Mouse (Mus musculus) neural tube, embryonic 13.5 days (tissue): Measurements from ENCODE around the gene Gbf1. TPM values are rescaled to one million over a fixed set of nuclear protein-coding genes. Genes with fewer than 3 reads are reported as not detected.
A peak's percentile ranks its signal among the peaks of the same experiment; 100 is the strongest.

Source experiments
- ATAC-seq: fragments of 200-750 bp; cut with Nextera tagmentation; 2 replicates; pipeline ENCODE4 v1.8.0; 2017; ENCODE audit warnings: low read depth, mild to moderate bottlenecking, moderate TSS enrichment, moderate library complexity
- H3K27ac ChIP-seq: fragments of 300-500 bp; sonication (generic); replicated peaks from 2 replicates; pipeline ENCODE4 v1.5.1; 2015; ENCODE audit warnings: moderate library complexity, mild to moderate bottlenecking, inconsistent platforms
- H3K27me3 ChIP-seq: fragments of 300-500 bp; sonication (generic); 2 replicates; pipeline ENCODE4 v1.6.1; 2015; ENCODE audit warnings: mild to moderate bottlenecking, inconsistent platforms
- H3K36me3 ChIP-seq: fragments of 300-500 bp; sonication (generic); 2 replicates; pipeline ENCODE4 v1.6.1; 2015; ENCODE audit warnings: mild to moderate bottlenecking, inconsistent platforms
- H3K4me1 ChIP-seq: fragments of 300-500 bp; sonication (generic); replicated peaks from 2 replicates; pipeline ENCODE4 v1.6.1; 2015; ENCODE audit warnings: inconsistent platforms
- H3K4me2 ChIP-seq: fragments of 300-500 bp; sonication (generic); 2 replicates; pipeline ENCODE4 v1.6.1; 2015; ENCODE audit warnings: inconsistent platforms, mild to moderate bottlenecking, moderate library complexity
- H3K4me3 ChIP-seq: fragments of 300-500 bp; sonication (generic); 2 replicates; pipeline ENCODE4 v1.5.1; 2015; ENCODE audit warnings: mild to moderate bottlenecking, inconsistent platforms
- H3K9ac ChIP-seq: fragments of 300-500 bp; sonication (generic); 2 replicates; pipeline ENCODE4 v1.6.1; 2015; ENCODE audit warnings: moderate library complexity, mild to moderate bottlenecking, inconsistent platforms
- H3K9me3 ChIP-seq: fragments of 300-500 bp; sonication (generic); 2 replicates; pipeline ENCODE4 v1.6.1; 2016; ENCODE audit warnings: inconsistent platforms
- WGBS: fragments of 180-500 bp; shearing (Covaris S2); methylation state at CpG from one replicate; pipeline ENCODE4 v1.1.7; 2015; 5-methylcytosine and 5-hydroxymethylcytosine counted together
- polyA plus RNA-seq: library from polyadenylated mRNA; unstranded; fragments of >200 nt; fragmentation: Nextera tagmentation; extraction: Ambion mirVana; gene quantifications from 2 replicates; pipeline ENCODE4 v1.2.1, GENCODE M21; 2015

Gbf1 gene
- polyA plus RNA-seq, 1 experiment from 2014 or later: 65.2 TPM

- Histone ChIP-seq H3K4me1 (peaks cover 16% of the 10 kb centered on the region), H3K36me3 (no peaks in the 10 kb centered on the region), H3K27me3 (peaks cover 75% of the 10 kb centered on the region), H3K9ac (no peak overlapping the region), H3K27ac (no peak overlapping the region), H3K4me3 (0 out of 2 replicates have a peak overlapping the region, but pooled peaks have one; percentile 10), H3K9me3 (no peaks in the 10 kb centered on the region), H3K4me2 (peak overlapping the region; percentile 40; the same call in 1 of the 2 replicates)
- ATAC-seq: no peak
- 10% methylated on average over 6 of the region's 8 CpGs for WGBS
Observed at GRCm38 (mm10) chr19:46131283-46131682, 21.0 kb upstream of the Gbf1 start.

- ATAC-seq: no peak
- Histone ChIP-seq H3K9me3 (no peaks in the 10 kb centered on the region), H3K27ac (no peak within 1 kb of the TSS), H3K4me2 (peak within 1 kb of the TSS; percentile 40), H3K36me3 (no peaks in the 10 kb centered on the region), H3K9ac (no peak within 1 kb of the TSS), H3K4me3 (peak within 1 kb of the TSS; percentile 10), H3K27me3 (peaks cover 82% of the 10 kb centered on the region), H3K4me1 (peaks cover 23% of the 10 kb centered on the region)
- 3% methylated on average over 31 of the region's 31 CpGs for WGBS
Observed at GRCm38 (mm10) chr19:46131694-46132525, 20.4 kb upstream of the Gbf1 start, which contains the start of gene Elovl3. Gene Elovl3 (plus strand): TSS chr19:46131897.

GRCm38 (mm10) chr19:46132577-46132976 lies 19.7 kb upstream of the Gbf1 start:
- Histone ChIP-seq H3K36me3 (no peaks in the 10 kb centered on the region), H3K27ac (no peak overlapping the region), H3K4me1 (peaks cover 27% of the 10 kb centered on the region), H3K4me3 (no peak overlapping the region), H3K27me3 (peaks cover 85% of the 10 kb centered on the region), H3K9ac (no peak overlapping the region), H3K9me3 (no peaks in the 10 kb centered on the region), H3K4me2 (no peak overlapping the region)
- 53% methylated on average over 6 of the region's 6 CpGs for WGBS
- ATAC-seq: no peak

DNA sequence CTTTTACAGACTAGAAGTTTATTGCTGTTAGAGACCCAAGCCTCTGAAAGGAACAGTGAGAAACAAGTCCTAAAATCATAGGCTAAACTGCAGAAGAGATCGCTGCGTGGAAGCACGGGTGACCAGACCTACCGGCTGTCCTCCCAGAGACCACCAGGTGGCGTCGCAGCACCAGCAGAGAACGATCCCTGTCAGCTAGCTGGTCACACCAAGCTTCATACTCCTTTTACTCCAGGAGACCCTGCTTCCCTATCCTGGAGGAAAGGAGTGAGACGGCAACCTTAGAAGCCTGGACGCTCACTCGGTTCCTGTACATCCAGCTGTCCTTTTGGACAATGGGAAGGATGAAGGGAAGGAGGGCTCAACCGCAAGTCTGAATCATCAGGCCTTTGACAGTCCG lies 17.0 kb upstream of the Gbf1 start:
- Histone ChIP-seq H3K4me3 (peak overlapping the region; percentile 59), H3K9ac (peak overlapping the region; percentile 75), H3K27me3 (peaks cover 96% of the 10 kb centered on the region), H3K9me3 (no peaks in the 10 kb centered on the region), H3K4me2 (peak overlapping the region; percentile 100), H3K36me3 (no peaks in the 10 kb centered on the region), H3K27ac (no peak overlapping the region), H3K4me1 (peaks cover 27% of the 10 kb centered on the region)
- WGBS: 1% methylated on average over 12 of the region's 12 CpGs
- ATAC-seq: peak; percentile 73

- H3K27me3 ChIP-seq: peaks cover 94% of the 10 kb centered on the region
- H3K36me3 ChIP-seq: no peaks in the 10 kb centered on the region
- H3K9ac ChIP-seq: peak overlapping the region; percentile 75
- no peak overlapping the region for H3K27ac ChIP-seq
- ATAC-seq: peak; percentile 72
- H3K4me2 ChIP-seq: peak overlapping the region; percentile 100
- WGBS: under 1% methylated on average over 79 of the region's 79 CpGs
- peak overlapping the region; percentile 59 for H3K4me3 ChIP-seq
- H3K9me3 ChIP-seq: no peaks in the 10 kb centered on the region
- H3K4me1 ChIP-seq: peaks cover 33% of the 10 kb centered on the region
Observed at GRCm38 (mm10) chr19:46135789-46136638, 16.3 kb upstream of the Gbf1 start.

- Histone ChIP-seq H3K36me3 (no peaks in the 10 kb centered on the region), H3K4me2 (peak overlapping the region; percentile 100), H3K4me3 (peak overlapping the region; percentile 59), H3K9ac (peak overlapping the region; percentile 75), H3K27ac (no peak overlapping the region), H3K4me1 (peaks cover 34% of the 10 kb centered on the region), H3K9me3 (no peaks in the 10 kb centered on the region), H3K27me3 (peaks cover 94% of the 10 kb centered on the region)
- WGBS: 3% methylated on average over 48 of the region's 49 CpGs
- ATAC-seq: no peak; the same call in 1 of the 2 replicates
Observed at GRCm38 (mm10) chr19:46136639-46137580, 15.4 kb upstream of the Gbf1 start.

DNA sequence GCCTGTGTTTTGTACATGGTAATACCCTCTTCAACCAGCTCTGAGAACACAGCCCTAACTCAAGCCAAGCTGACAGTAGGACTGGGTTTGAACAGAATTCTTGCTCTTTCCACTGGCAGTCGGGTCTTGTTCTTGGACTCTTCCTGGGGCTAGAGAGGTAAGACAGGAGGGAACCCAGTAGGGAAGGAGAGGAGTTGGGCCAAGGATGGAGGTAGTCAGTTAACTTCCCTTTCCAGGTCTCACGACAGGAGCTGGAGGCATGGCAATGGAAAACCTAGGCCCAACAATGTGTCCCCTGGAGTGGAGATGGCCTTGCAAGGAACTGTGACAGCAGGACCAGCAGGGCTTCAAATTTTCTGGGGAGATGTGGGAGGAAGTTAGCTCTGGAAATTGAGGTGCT lies 12.0 kb upstream of the Gbf1 start:
- Histone ChIP-seq H3K4me3 (no peak overlapping the region), H3K36me3 (no peaks in the 10 kb centered on the region), H3K4me2 (no peak overlapping the region), H3K4me1 (peaks cover 32% of the 10 kb centered on the region), H3K27ac (no peak overlapping the region), H3K27me3 (peaks cover 94% of the 10 kb centered on the region), H3K9me3 (no peaks in the 10 kb centered on the region), H3K9ac (no peak overlapping the region)
- ATAC-seq: no peak
- 63% methylated on average over 2 of the region's 2 CpGs for WGBS

GRCm38 (mm10) chr19:46141091-46141490 lies 11.2 kb upstream of the Gbf1 start:
- Histone ChIP-seq H3K36me3 (no peaks in the 10 kb centered on the region), H3K27me3 (peaks cover 94% of the 10 kb centered on the region), H3K4me2 (no peak overlapping the region), H3K9ac (no peak overlapping the region), H3K4me3 (no peak overlapping the region), H3K4me1 (peaks cover 24% of the 10 kb centered on the region), H3K9me3 (no peaks in the 10 kb centered on the region), H3K27ac (no peak overlapping the region)
- no peak for ATAC-seq
- 12% methylated on average over 6 of the region's 6 CpGs for WGBS

DNA sequence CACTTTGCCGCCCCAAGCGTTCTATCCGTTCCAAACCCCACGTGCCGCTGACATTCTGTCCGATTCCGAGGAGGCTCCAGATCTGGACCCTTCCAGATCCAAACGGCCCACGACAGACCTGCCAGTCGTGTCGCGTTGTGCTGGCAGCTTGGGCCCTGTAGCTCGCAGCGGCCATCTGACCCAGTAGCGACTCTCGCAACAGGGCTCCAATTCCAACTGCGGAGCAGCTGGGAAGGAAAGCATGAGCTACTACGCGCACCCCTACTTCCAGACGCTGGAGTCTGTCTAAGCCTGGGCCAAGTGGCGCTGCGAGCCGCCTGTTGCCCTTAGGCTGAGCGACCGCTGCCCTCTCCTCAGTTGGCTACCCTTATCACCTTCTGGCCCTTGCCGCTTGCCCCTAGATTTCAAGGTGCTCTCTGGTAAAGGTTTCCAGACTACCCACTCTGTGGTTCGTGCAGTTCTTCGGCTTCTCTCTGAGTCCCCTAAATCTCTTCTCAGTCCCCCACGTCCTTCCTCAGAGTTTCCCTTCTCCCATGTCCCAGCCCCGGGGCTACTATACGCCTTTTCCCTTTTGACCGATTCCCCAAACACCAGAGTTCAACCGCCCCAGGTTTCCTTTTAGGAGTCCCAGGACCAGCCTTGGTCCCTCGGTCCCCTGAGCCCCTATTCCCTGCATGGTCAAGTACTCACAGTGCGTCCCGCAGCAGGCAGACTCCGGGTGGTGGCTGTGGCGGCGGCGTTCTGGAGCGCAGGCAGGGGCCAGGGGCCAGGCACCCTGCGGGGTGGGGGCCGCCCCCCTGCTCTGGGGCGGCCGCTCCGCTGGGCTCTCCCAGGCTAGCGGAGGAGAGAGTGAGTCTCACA lies 4.6 kb upstream of the Gbf1 start, which contains the start of gene Pitx3:
Gene Pitx3, minus strand, starts transcription at position 816 of the 861 bp plus-strand sequence.
- no peak for ATAC-seq
- WGBS: under 1% methylated on average over 47 of the region's 47 CpGs

GRCm38 (mm10) chr19:46148372-46148760 lies 3.9 kb upstream of the Gbf1 start:
- Histone ChIP-seq H3K9ac (peak overlapping the region; percentile 38; the same call in 1 of the 2 replicates), H3K4me1 (peaks cover 31% of the 10 kb centered on the region), H3K27ac (no peak overlapping the region), H3K36me3 (no peaks in the 10 kb centered on the region), H3K4me2 (peak overlapping the region; percentile 84), H3K27me3 (peaks cover 78% of the 10 kb centered on the region), H3K9me3 (no peaks in the 10 kb centered on the region), H3K4me3 (peak overlapping the region; percentile 45)
- WGBS: under 1% methylated on average over 23 of the region's 27 CpGs
- peak; percentile 17; the same call in 1 of the 2 replicates for ATAC-seq

More for the DNA sequence above, 4.6 kb upstream of the Gbf1 start, which contains the start of gene Pitx3:
- H3K4me2 ChIP-seq: peak within 1 kb of the TSS; percentile 84
- no peaks in the 10 kb centered on the region for H3K9me3 ChIP-seq
- no peaks in the 10 kb centered on the region for H3K36me3 ChIP-seq
- no peak within 1 kb of the TSS for H3K27ac ChIP-seq
- peaks cover 84% of the 10 kb centered on the region for H3K27me3 ChIP-seq
- peaks cover 26% of the 10 kb centered on the region for H3K4me1 ChIP-seq
- H3K4me3 ChIP-seq: peak within 1 kb of the TSS; percentile 45
- peak within 1 kb of the TSS; percentile 38; the same call in 1 of the 2 replicates for H3K9ac ChIP-seq
